Mouse (Mus musculus) heart, adult 2 months (tissue): ENCODE results near the gene Gm20388.

Experiments
- CTCF ChIP-seq: fragments of 200-600 bp; IDR thresholded peaks from 2 replicates; pipeline ENCODE4 v1.8.1; 2022; ENCODE audit warnings: antibody characterized with exemption, mild to moderate bottlenecking, moderate library complexity
- EP300 ChIP-seq: fragments of 200-500 bp; IDR thresholded peaks from 2 replicates; pipeline ENCODE4 v1.6.1; 2011; ENCODE audit warnings: low read depth, low read length, control low read depth; ENCODE audit not compliant: insufficient read depth
- POLR2A ChIP-seq: fragments of 200-500 bp; IDR thresholded peaks from 2 replicates; pipeline ENCODE4 v1.6.1; 2011; ENCODE audit warnings: mild to moderate bottlenecking, low read depth, low read length, control low read depth; ENCODE audit not compliant: insufficient read depth

- TF ChIP-seq CTCF (no peak), POLR2A (no peak), EP300 (no peak)
These were observed 833.8 kb downstream of the Gm20388 start for GRCm38 (mm10) chr8:120744448-120744847.
